Mouse (Mus musculus) natural killer cell, adult 2 months (primary cell): ENCODE data around the gene Fam161b.
"Not testable (repeated sequence)": the region's sequence is repeated elsewhere in the genome, so short reads cannot be mapped to it uniquely, and the experiment has no call there.

Source experiments
- DNase-seq, 2 experiments: peaks; one replicate each; pipeline ENCODE4 v3.0.0; 2022; ENCODE audit warnings: low spot score in 2 of 2

The Fam161b gene

DNA sequence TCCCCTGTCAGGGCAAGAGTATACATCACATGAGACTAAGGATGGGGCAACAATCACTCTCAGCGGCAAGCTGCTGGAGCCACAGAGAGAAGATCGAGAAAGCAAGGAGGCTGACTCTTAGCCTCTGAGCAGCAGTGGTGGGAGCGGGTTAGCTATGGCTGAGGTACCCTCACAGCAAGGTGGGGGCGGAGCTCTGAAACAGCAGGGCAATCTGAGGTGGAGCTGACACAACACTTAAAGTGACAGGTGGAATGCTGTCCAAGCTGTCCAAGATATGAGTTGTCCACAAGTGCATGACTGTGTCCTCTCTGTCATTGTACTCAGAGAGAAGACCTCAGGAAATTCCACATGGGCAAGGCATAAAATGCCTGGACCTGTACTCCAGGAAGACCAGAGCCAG is 20.7 kb upstream of the Fam161b start:
- no peak for DNase-seq

DNA sequence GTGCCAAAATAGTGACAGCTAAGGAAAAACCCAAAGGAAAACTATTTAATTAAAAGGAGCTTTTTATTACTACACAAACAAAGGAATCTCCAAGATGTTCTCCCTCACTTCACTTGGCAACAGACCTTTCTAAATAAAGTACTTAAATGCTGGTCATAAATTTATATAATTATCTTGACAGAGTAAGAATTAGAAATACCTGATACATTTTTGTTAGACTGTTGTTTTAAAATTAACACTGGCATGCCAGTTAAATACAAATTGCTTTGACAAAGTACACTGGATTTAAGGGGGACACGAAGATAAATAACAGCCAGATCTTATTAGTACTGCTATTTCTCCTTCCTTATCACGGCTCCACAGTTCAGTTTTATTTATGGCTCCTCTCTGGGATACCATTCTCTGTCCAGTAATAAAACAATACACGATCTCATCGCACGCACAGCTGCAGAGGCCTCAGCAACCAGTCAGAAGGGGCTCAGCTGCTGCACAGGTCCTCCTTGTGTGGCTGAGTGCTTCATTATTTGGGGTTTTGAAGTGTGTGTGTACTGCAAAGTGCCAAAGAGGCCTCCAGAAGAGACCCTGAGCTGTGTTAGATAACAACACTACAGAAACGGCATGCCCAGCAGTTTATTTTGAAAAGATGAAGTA is 12.3 kb upstream of the Fam161b start:
- no peak for DNase-seq

DNA sequence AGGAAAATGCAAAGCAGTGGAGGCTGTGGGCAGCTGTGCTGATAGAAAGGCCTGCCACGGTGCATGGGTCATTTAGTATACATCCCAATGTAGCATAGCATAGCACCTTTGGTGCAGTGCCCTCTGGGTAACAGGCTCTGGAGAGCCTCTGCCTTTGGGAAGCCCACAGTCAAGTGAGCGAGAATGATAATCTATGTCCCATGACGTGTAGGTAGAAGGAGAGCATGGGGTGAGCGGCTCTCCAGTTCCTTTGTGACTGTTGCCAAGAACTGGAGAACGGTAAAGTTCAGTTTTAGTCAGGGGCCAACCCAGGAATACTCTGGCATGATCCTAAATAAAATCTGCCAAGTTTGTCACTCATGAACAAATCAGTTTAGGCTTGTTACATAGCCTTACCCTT is 10.0 kb upstream of the Fam161b start:
- DNase-seq: no peak

DNA sequence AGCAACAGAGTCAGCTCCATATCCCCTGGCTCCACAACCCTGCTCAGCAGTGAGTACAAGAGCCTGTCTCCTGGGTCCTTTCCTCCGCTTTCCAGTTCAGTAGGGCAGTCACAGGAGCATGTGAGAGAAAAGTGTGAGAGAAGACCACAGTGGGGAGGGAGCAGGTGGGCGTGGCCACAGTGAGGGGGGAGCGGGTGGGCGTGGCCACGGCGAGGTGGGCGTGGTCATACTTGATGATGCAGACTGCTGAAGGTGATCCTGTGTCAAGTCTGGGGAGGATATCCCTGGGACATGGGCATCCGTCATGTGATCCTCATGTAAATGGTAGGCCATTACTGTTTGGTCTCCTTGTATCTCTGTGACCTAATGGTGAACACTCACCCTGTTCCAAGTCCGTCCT is 5.3 kb upstream of the Fam161b start:
- DNase-seq: no peak

GRCm38 (mm10) chr12:84365137-84365536 is 3.5 kb upstream of the Fam161b start:
- no peak for DNase-seq

DNA sequence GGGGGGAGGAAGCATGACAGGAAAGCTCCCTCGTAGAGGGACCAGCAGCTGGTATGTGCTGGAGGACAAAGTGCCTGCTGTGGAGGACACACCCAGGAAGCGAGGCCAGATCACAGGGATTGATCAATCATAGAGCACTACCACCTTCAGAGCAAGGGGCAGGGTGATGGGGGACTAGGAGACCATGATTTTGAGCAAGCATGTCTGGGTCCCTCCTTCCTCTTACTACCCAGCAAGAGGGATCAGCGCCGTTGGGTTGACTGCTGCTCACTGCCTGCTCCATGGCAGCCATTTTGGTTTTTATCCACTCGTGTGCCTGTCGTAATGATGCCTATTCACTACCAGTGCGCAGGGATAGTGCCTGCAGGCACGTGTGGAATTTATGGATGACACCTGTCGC is 2.7 kb upstream of the Fam161b start:
- no peak for DNase-seq

DNA sequence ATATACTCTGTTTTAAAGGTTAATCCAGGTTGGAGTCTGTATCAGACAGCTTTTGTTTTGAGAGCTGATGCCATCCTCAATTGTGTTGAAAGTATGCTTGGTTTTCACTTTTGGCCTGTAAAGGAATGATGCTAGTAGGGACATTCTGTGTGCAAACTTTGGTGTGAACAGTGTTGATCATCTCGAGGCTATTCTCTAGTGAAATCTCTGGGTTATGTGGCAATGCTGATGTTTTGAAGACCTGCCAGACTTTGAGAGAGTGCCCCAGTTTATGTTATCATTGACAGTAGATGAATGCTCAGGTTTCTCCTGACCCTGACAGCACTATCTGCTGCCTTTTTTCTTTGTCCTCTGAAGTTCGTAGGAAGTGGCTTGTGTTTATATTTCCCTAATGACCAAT is 1.2 kb upstream of the Fam161b start:
- DNase-seq: no peak

- not testable (repeated sequence) for DNase-seq
Observed at GRCm38 (mm10) chr12:84358699-84359098, 2.9 kb downstream of the Fam161b start.

GRCm38 (mm10) chr12:84347192-84347591 is 14.4 kb downstream of the Fam161b start:
- DNase-seq: peak in 1 of 2 experiments; percentile 16

- no peak for DNase-seq
Observed at GRCm38 (mm10) chr12:84336963-84337625, 24.5 kb downstream of the Fam161b start.

DNA sequence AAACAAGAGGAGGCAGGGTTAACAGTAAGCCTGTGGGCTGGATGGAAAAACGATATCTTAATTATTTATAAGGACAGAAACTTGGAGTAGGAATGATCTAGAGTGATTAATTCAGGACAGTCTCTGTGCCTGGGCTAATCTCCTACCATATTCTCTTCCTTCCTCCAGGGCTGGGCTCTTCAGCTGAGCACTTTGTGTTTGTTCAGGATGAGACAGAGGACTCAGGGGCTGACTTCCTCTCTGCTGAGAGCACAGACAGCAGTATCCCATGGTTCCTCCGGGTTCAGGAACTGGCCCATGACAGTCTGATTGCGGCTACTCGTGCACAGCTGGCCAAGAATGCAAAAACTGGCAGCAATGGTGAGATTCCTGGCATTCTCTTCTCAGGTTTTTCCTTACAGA is 34.5 kb downstream of the Fam161b start:
- DNase-seq: no peak

GRCm38 (mm10) chr12:84316721-84317621 is 44.7 kb downstream of the Fam161b start, which contains the start of gene Zfp410:
Gene Zfp410 (plus strand): TSS chr12:84316852.
- DNase-seq: peak; percentile 70 to 71

- DNase-seq: no peak
Observed at GRCm38 (mm10) chr12:84316006-84316405, 45.6 kb downstream of the Fam161b start.

- DNase-seq: no peak
Observed at GRCm38 (mm10) chr12:84311306-84311705, 50.3 kb downstream of the Fam161b start.

GRCm38 (mm10) chr12:84304554-84304953 is 57.1 kb downstream of the Fam161b start:
- no peak for DNase-seq

DNA sequence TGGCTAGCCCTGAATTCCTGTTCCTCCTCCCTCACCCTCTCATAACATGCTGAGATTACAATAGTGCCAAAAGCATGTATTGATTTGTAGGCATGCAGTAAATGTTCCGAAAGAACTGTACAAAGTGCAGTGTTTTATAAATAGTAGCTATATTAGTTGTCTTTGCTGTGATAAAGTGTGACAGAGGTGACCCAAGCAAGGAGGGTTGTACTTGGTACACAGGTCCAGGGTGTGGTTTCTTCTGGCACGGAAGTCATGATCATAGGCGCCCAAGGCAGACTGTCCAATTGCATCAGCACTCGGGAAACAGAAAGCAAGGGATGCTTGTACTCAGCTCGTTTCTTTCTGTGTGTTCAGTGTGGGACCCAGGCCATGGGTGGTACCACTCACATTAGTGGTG is 57.5 kb downstream of the Fam161b start:
- DNase-seq: no peak

GRCm38 (mm10) chr12:84299265-84299664 is 62.4 kb downstream of the Fam161b start:
- no peak for DNase-seq

DNA sequence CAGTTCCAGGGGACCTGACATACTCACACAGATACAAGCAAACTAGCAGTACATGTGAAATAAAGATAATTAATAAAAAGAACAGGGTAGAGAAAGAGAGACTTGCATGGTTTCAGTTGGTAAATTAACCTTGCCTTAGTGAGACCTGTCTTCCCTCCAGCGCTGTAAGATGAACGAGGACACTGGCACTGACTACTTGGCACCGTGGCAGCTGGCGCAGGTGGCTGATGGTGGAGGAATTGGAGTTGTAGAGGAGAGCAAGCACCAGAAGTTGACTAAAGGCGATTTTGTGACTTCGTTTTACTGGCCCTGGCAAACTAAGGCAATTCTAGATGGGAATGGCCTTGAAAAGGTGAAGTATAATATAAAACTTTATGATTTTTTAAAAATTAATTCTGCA is 63.8 kb downstream of the Fam161b start:
- DNase-seq: no peak
